Mouse (Mus musculus) CD4-positive, CD25-positive, alpha-beta regulatory T cell, adult 4 months (primary cell): ENCODE results near the gene Gas7. TPM values are rescaled to one million over a fixed set of nuclear protein-coding genes. Genes with fewer than 3 reads are reported as not detected.

Experiments used
- ATAC-seq: one replicate; pipeline ENCODE4 v1.8.0; 2017
- polyA plus RNA-seq, 2 experiments: library from polyadenylated mRNA; unstranded; fragments of 100-300 nt; shearing (Covaris generic); gene quantifications; one replicate each; pipeline ENCODE4 v1.2.1; 2017

Gene Gas7
- polyA plus RNA-seq, 2 experiments from 2014 or later: 0.12 to 0.85 TPM

GRCm38 (mm10) chr11:67577994-67578393, 122.8 kb downstream of the Gas7 start:
- no peak for ATAC-seq

GRCm38 (mm10) chr11:67579136-67579535, 123.9 kb downstream of the Gas7 start:
- ATAC-seq: no peak

GRCm38 (mm10) chr11:67581549-67581948, 126.3 kb downstream of the Gas7 start:
- ATAC-seq: no peak

- ATAC-seq: no peak
These were observed 127.3 kb downstream of the Gas7 start for GRCm38 (mm10) chr11:67582570-67582969.

GRCm38 (mm10) chr11:67585016-67585415, 129.8 kb downstream of the Gas7 start:
- no peak for ATAC-seq

- ATAC-seq: no peak
These were observed 130.4 kb downstream of the Gas7 start for GRCm38 (mm10) chr11:67585629-67586028.

- ATAC-seq: no peak
These were observed 131.2 kb downstream of the Gas7 start for GRCm38 (mm10) chr11:67586231-67586994.

GRCm38 (mm10) chr11:67588196-67588827, 133.1 kb downstream of the Gas7 start:
- no peak for ATAC-seq

GRCm38 (mm10) chr11:67588828-67589314, 133.6 kb downstream of the Gas7 start:
- no peak for ATAC-seq

GRCm38 (mm10) chr11:67596233-67596632, 141.0 kb downstream of the Gas7 start:
- ATAC-seq: no peak

GRCm38 (mm10) chr11:67596856-67597255, 141.6 kb downstream of the Gas7 start:
- ATAC-seq: no peak

- ATAC-seq: no peak
These were observed 142.2 kb downstream of the Gas7 start for GRCm38 (mm10) chr11:67597388-67597787.

GRCm38 (mm10) chr11:67599141-67599540, 143.9 kb downstream of the Gas7 start:
- ATAC-seq: no peak

- no peak for ATAC-seq
These were observed 145.6 kb downstream of the Gas7 start for GRCm38 (mm10) chr11:67600710-67601430.

- ATAC-seq: no peak
These were observed 147.6 kb downstream of the Gas7 start for GRCm38 (mm10) chr11:67602711-67603369.

- no peak for ATAC-seq
These were observed 149.2 kb downstream of the Gas7 start for GRCm38 (mm10) chr11:67604481-67604880.

GRCm38 (mm10) chr11:67608114-67608683, 153.0 kb downstream of the Gas7 start:
- no peak for ATAC-seq

GRCm38 (mm10) chr11:67612158-67612839, 157.1 kb downstream of the Gas7 start:
- no peak for ATAC-seq

- no peak for ATAC-seq
These were observed 161.5 kb downstream of the Gas7 start for GRCm38 (mm10) chr11:67616557-67617239.

- ATAC-seq: no peak
These were observed 167.1 kb downstream of the Gas7 start for GRCm38 (mm10) chr11:67622340-67622739.

- ATAC-seq: no peak
These were observed 171.9 kb downstream of the Gas7 start for GRCm38 (mm10) chr11:67627179-67627578.
